Mouse (Mus musculus) right cerebral cortex, postnatal 4 days (tissue): ENCODE results near the gene Tex22.

Experiments
- DNase-seq: peaks from one replicate; pipeline ENCODE4 v3.0.0-alpha.2; 2022

Tex22 gene

GRCm38 (mm10) chr12:113103846-113104451 is 29.6 kb downstream of the Tex22 start:
- DNase-seq, result no peak

GRCm38 (mm10) chr12:113106386-113106785 is 32.1 kb downstream of the Tex22 start:
- DNase-seq, result no peak

- no peak for DNase-seq
These were observed 33.3 kb downstream of the Tex22 start for GRCm38 (mm10) chr12:113107431-113108124.

GRCm38 (mm10) chr12:113108528-113109283 is 34.4 kb downstream of the Tex22 start:
- DNase-seq, result no peak

- no peak for DNase-seq
These were observed 35.5 kb downstream of the Tex22 start for GRCm38 (mm10) chr12:113109801-113110200.

- DNase-seq, result no peak
These were observed 39.8 kb downstream of the Tex22 start for GRCm38 (mm10) chr12:113114141-113114540.

- no peak for DNase-seq
These were observed 40.7 kb downstream of the Tex22 start for GRCm38 (mm10) chr12:113114856-113115538.

GRCm38 (mm10) chr12:113119516-113120410 is 45.5 kb downstream of the Tex22 start:
- peak; percentile 92 for DNase-seq

GRCm38 (mm10) chr12:113124726-113125125 is 50.4 kb downstream of the Tex22 start:
- no peak for DNase-seq

GRCm38 (mm10) chr12:113130732-113131131 is 56.4 kb downstream of the Tex22 start:
- no peak for DNase-seq

GRCm38 (mm10) chr12:113131601-113132000 is 57.3 kb downstream of the Tex22 start:
- no peak for DNase-seq

GRCm38 (mm10) chr12:113132567-113132966 is 58.3 kb downstream of the Tex22 start:
- no peak for DNase-seq

- no peak for DNase-seq
These were observed 59.0 kb downstream of the Tex22 start for GRCm38 (mm10) chr12:113133260-113133659.

GRCm38 (mm10) chr12:113133861-113134403 is 59.6 kb downstream of the Tex22 start:
- DNase-seq, result no peak

GRCm38 (mm10) chr12:113134502-113134901 is 60.2 kb downstream of the Tex22 start:
- DNase-seq, result no peak

- no peak for DNase-seq
These were observed 61.1 kb downstream of the Tex22 start for GRCm38 (mm10) chr12:113135401-113135800.

GRCm38 (mm10) chr12:113136492-113137020 is 62.3 kb downstream of the Tex22 start:
- no peak for DNase-seq

- no peak for DNase-seq
These were observed 63.2 kb downstream of the Tex22 start for GRCm38 (mm10) chr12:113137260-113138213.

- DNase-seq, result no peak
These were observed 64.0 kb downstream of the Tex22 start for GRCm38 (mm10) chr12:113138291-113138690.
